ENCODE assay signal across 15 mouse cellular contexts in the genomic region with DNA sequence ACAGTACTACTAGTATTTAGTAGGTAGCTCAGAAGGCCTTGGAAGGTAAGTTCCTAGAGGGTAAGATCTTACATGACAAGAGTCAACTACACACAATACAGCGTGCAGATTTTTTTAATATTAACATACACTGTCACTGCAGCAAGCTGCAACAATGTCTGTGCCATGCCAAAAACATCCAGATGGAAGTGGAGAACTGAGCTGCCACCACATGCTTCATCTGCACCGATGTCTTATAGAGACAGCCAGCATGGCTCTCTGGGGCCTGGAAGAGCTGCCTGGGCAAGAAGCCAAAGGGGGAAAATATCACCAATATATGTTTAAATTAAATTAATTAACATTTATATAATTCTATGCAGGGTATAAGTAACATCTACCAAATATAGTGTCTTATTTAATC.
"Had no signal": no experiment of that assay in that cellular context is flagged by ENCODE, and none has a peak within 500 bp of the region (broad histone marks: within the 10 kb centered on the region; RNA-seq: fewer than 3 reads in every experiment).

No protein-coding gene starts in this region.

- H3K9ac ChIP-seq: limb, embryonic 12.5 days; liver, embryonic 13.5 days; liver, postnatal 0 days; midbrain, embryonic 15.5 days had no signal

- DNase-seq: kidney, adult 8-10 months; kidney, postnatal 25 days; liver; liver, embryonic 13.5 days; liver, postnatal 0 days; right cerebral cortex, adult 18-20 months; right cerebral cortex, postnatal 25 days; thymus, postnatal 4 days had no signal

- H3K36me3 ChIP-seq: limb, embryonic 12.5 days; liver, embryonic 13.5 days; midbrain, embryonic 15.5 days had no signal

- H3K9me3 ChIP-seq: limb, embryonic 12.5 days; liver, embryonic 13.5 days; megakaryocyte, embryonic 14.5 days; midbrain, embryonic 15.5 days had no signal

- H3K4me1 ChIP-seq: limb, embryonic 12.5 days; liver, embryonic 13.5 days; megakaryocyte, embryonic 14.5 days; midbrain, embryonic 15.5 days had no signal

- H3K4me2 ChIP-seq: limb, embryonic 12.5 days; liver, embryonic 13.5 days; midbrain, embryonic 11.5 days; midbrain, embryonic 15.5 days had no signal

- H3K27me3 ChIP-seq: limb, embryonic 12.5 days; liver, embryonic 13.5 days; megakaryocyte, embryonic 14.5 days; midbrain, embryonic 15.5 days had no signal

- H3K4me3 ChIP-seq: limb, embryonic 12.5 days; liver, embryonic 13.5 days; megakaryocyte, embryonic 14.5 days; midbrain, embryonic 15.5 days had no signal

- H3K27ac ChIP-seq: limb, embryonic 12.5 days; liver, embryonic 13.5 days; macrophage; midbrain, embryonic 15.5 days had no signal

- ATAC-seq: intestine, postnatal 0 days; liver, postnatal 0 days; lung, postnatal 0 days; midbrain, embryonic 15.5 days had no signal
